Mouse (Mus musculus): ENCODE results near the gene 3100002H09Rik. TPM values are rescaled to one million over a fixed set of nuclear protein-coding genes. Genes with fewer than 3 reads are reported as not detected.

Gene 3100002H09Rik
- polyA plus RNA-seq, 1 experiment from 2014 or later, result not detected

DNA sequence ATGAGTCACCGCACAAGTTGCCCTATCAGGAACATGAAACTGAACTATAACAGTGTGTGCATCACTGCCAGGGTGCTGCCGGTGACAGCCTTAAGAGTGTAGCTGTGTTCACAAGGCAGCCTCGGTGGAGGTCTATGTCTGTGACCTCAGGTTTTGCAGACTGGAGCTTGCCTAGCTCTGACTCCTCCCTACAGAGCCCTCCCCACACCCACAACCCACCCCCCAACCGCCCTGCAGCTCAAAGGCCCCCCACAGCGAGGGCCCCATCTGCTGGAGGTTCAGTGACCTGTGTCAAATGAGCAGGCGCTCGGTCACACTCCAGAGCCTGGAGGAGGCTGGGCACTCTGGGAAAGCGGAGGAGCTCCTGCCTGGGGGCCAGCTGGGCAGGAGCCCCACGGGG is 42.3 kb upstream of the 3100002H09Rik start:
- Histone ChIP-seq H3K4me1 (ENCODE audit: insufficient read depth, low read depth, low read length) (no peaks in the 10 kb centered on the region), H3K27me3 (replicated peaks; ENCODE audit: insufficient read depth, low read length) (peaks cover 33% of the 10 kb centered on the region), H3K9me3 (ENCODE audit: low read length) (no peaks in the 10 kb centered on the region), H3K4me3 (ENCODE audit: low read depth, low read length) (no peak overlapping the region), H3K27ac (ENCODE audit: low read length) (no peak overlapping the region), H3K4me2 (replicated peaks; ENCODE audit: low read depth, low read length) (no peak overlapping the region), H3K9ac (replicated peaks; ENCODE audit: low read depth) (no peak overlapping the region), H3K36me3 (ENCODE audit: insufficient read depth, low read length) (no peaks in the 10 kb centered on the region)
- 4% methylated on average over 9 of the region's 9 CpGs for WGBS
- DNase-seq (ENCODE audit: low spot score) (no peak), ATAC-seq (no peak)
- TF ChIP-seq EP300 (IDR thresholded peaks at IDR 0.05), result no peak
- no peak for TF ChIP-seq CTCF (IDR thresholded peaks at IDR 0.05)

DNA sequence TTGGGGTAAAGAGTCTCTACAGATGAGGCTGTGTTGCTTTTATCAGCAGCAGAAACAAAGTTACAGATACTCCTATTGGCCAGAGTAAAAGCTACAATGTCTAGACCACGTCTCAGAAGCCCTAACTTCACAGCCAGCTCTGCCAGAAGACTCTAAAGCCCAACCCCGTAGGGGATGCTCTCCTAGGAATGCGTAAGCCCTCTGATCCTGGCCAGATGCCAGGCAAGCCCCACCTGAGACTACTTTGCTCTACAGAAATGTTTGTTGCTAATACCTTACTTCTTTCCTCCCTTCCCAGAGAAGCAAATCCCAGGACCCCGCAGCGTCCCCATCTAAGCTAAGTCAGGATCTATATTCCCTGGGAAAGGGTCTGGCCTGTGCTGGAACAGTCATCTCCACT is 37.3 kb upstream of the 3100002H09Rik start:
- Histone ChIP-seq H3K4me2 (replicated peaks; ENCODE audit: low read depth, low read length) (no peak overlapping the region), H3K4me3 (ENCODE audit: low read depth, low read length) (no peak overlapping the region), H3K27me3 (replicated peaks; ENCODE audit: insufficient read depth, low read length) (no peaks in the 10 kb centered on the region), H3K9me3 (ENCODE audit: low read length) (no peaks in the 10 kb centered on the region), H3K36me3 (ENCODE audit: insufficient read depth, low read length) (no peaks in the 10 kb centered on the region), H3K9ac (replicated peaks; ENCODE audit: low read depth) (no peak overlapping the region), H3K27ac (ENCODE audit: low read length) (no peak overlapping the region), H3K4me1 (ENCODE audit: insufficient read depth, low read depth, low read length) (no peaks in the 10 kb centered on the region)
- TF ChIP-seq EP300 (IDR thresholded peaks at IDR 0.05) (no peak), CTCF (IDR thresholded peaks at IDR 0.05) (no peak)
- DNase-seq (ENCODE audit: low spot score) (no peak), ATAC-seq (no peak)
- WGBS, result 36% methylated on average over 5 of the region's 5 CpGs

DNA sequence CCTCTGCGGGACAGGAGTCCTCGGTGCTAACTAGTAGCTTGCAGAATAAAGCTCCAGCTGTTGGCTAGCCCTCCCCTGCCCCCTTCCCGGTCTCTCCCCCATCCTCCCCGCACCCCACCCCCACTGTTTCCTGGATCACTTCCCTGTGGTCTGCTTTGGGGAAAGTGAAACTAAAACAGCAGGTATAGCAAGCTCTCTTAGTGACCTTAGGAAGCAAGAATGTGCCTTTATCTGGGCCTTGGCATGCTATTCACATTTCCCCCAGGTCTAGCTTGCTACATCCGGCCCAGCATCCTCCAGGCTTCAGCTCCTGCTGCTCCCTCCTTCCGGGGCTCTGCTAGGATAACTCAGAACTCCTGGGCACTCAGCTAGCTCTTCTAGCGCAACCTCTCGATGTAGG is 36.0 kb upstream of the 3100002H09Rik start:
- H3K4me2 ChIP-seq (replicated peaks; ENCODE audit: low read depth, low read length), result peak overlapping the region; percentile 52
- no peaks in the 10 kb centered on the region for H3K9me3 ChIP-seq (ENCODE audit: low read length)
- H3K27ac ChIP-seq (ENCODE audit: low read length), result no peak overlapping the region
- DNase-seq (ENCODE audit: low spot score) (peak; percentile 43), ATAC-seq (peak; percentile 28; the same call in 1 of the 2 replicates)
- H3K36me3 ChIP-seq (ENCODE audit: insufficient read depth, low read length), result no peaks in the 10 kb centered on the region
- 0 out of 2 replicates have a peak overlapping the region, but pooled peaks have one; percentile 5 for H3K4me3 ChIP-seq (ENCODE audit: low read depth, low read length)
- no peaks in the 10 kb centered on the region for H3K4me1 ChIP-seq (ENCODE audit: insufficient read depth, low read depth, low read length)
- no peaks in the 10 kb centered on the region for H3K27me3 ChIP-seq (replicated peaks; ENCODE audit: insufficient read depth, low read length)
- no peak overlapping the region for H3K9ac ChIP-seq (replicated peaks; ENCODE audit: low read depth)
- WGBS, result 7% methylated on average over 8 of the region's 8 CpGs
- TF ChIP-seq CTCF (IDR thresholded peaks at IDR 0.05), result no peak
- no peak for TF ChIP-seq EP300 (IDR thresholded peaks at IDR 0.05)

DNA sequence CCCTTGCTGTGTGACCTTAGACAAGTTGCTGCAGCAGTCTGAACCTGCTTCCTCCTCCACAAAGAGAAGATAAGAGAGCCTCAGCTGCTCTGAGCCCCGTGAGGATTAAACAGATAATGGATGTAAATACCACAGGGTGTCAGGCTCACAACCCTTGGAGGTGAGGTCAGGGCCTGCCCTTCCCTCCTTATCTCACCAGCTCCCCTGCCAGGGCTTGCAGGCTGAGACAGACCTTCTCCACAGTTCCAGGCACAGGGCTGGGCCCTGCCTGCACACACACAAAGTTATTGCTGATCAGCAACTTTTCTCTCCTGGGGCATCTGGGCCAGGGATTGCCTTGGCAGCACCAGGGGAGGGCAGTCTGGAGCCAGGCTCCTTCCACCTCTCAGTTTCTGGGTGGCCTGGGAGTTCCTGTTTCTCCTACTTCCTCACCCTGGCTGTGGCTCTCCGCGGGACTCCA is 34.4 kb upstream of the 3100002H09Rik start:
- H3K36me3 ChIP-seq (ENCODE audit: insufficient read depth, low read length), result no peaks in the 10 kb centered on the region
- no peak for ATAC-seq
- 22% methylated on average over 3 of the region's 3 CpGs for WGBS
- H3K9ac ChIP-seq (replicated peaks; ENCODE audit: low read depth), result no peak overlapping the region
- DNase-seq (ENCODE audit: low spot score), result peak; percentile 11
- H3K9me3 ChIP-seq (ENCODE audit: low read length), result no peaks in the 10 kb centered on the region
- H3K27ac ChIP-seq (ENCODE audit: low read length), result no peak overlapping the region
- no peak overlapping the region for H3K4me3 ChIP-seq (ENCODE audit: low read depth, low read length)
- TF ChIP-seq EP300 (IDR thresholded peaks at IDR 0.05) (no peak), CTCF (IDR thresholded peaks at IDR 0.05) (no peak)
- H3K4me1 ChIP-seq (ENCODE audit: insufficient read depth, low read depth, low read length), result no peaks in the 10 kb centered on the region
- 0 out of 2 replicates have a peak, but pooled peaks cover 3% of the 10 kb centered on the region for H3K27me3 ChIP-seq (replicated peaks; ENCODE audit: insufficient read depth, low read length)
- no peak overlapping the region for H3K4me2 ChIP-seq (replicated peaks; ENCODE audit: low read depth, low read length)

DNA sequence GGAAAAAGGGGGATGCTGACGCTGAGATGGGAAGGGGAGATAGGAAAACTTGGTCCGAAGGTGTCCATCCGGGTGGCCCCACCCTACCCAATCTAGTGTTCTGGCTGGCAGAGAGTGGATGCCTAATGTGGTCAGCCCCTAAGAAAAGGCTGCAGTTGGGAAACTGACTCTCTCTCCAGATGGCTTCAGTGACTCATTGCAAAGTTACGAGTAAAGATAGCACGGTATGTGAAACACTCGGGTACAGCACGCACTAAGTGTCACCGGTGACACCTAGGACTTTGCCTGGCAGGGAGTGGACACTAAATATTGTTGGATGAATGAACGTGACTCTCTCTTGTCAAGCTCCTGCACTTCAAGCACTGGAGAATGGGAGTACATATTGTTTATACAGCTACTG is 33.3 kb upstream of the 3100002H09Rik start:
- H3K9me3 ChIP-seq (ENCODE audit: low read length), result no peaks in the 10 kb centered on the region
- 86% methylated on average over 9 of the region's 9 CpGs for WGBS
- H3K9ac ChIP-seq (replicated peaks; ENCODE audit: low read depth), result no peak overlapping the region
- no peak for ATAC-seq
- H3K4me3 ChIP-seq (ENCODE audit: low read depth, low read length), result no peak overlapping the region
- no peaks in the 10 kb centered on the region for H3K4me1 ChIP-seq (ENCODE audit: insufficient read depth, low read depth, low read length)
- H3K4me2 ChIP-seq (replicated peaks; ENCODE audit: low read depth, low read length), result no peak overlapping the region
- H3K36me3 ChIP-seq (ENCODE audit: insufficient read depth, low read length), result no peaks in the 10 kb centered on the region
- 0 out of 2 replicates have a peak, but pooled peaks cover 3% of the 10 kb centered on the region for H3K27me3 ChIP-seq (replicated peaks; ENCODE audit: insufficient read depth, low read length)
- H3K27ac ChIP-seq (ENCODE audit: low read length), result no peak overlapping the region
- TF ChIP-seq EP300 (IDR thresholded peaks at IDR 0.05), result no peak
- TF ChIP-seq CTCF (IDR thresholded peaks at IDR 0.05), result no peak
- no peak for DNase-seq (ENCODE audit: low spot score)

DNA sequence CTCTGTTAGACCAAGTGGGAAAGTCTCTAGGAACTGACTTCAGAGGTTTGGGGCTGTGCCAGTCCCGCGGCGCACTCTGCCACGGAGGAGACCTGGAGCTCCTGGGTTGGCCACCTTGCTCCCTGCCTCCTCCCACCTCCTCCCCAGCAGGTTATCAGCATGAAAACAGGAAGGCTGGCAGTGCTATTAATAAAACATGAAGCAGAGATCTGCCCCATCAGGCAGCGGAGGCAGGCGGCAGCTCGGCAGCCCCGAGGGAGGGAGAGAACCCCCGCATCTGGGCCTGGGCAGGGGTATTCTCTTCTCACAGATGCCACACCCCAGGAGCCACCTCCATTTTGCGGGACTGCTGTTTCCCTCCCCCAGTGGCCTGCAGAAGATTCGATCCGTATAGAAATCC is 29.1 kb upstream of the 3100002H09Rik start:
- Histone ChIP-seq H3K4me1 (ENCODE audit: insufficient read depth, low read depth, low read length) (no peaks in the 10 kb centered on the region), H3K27ac (ENCODE audit: low read length) (no peak overlapping the region), H3K27me3 (replicated peaks; ENCODE audit: insufficient read depth, low read length) (0 out of 2 replicates have a peak, but pooled peaks cover 3% of the 10 kb centered on the region), H3K36me3 (ENCODE audit: insufficient read depth, low read length) (no peaks in the 10 kb centered on the region), H3K9me3 (ENCODE audit: low read length) (no peaks in the 10 kb centered on the region), H3K4me2 (replicated peaks; ENCODE audit: low read depth, low read length) (no peak overlapping the region), H3K9ac (replicated peaks; ENCODE audit: low read depth) (no peak overlapping the region), H3K4me3 (ENCODE audit: low read depth, low read length) (no peak overlapping the region)
- TF ChIP-seq CTCF (IDR thresholded peaks at IDR 0.05), result no peak
- no peak for TF ChIP-seq EP300 (IDR thresholded peaks at IDR 0.05)
- 30% methylated on average over 12 of the region's 12 CpGs for WGBS
- ATAC-seq (no peak), DNase-seq (ENCODE audit: low spot score) (no peak)

DNA sequence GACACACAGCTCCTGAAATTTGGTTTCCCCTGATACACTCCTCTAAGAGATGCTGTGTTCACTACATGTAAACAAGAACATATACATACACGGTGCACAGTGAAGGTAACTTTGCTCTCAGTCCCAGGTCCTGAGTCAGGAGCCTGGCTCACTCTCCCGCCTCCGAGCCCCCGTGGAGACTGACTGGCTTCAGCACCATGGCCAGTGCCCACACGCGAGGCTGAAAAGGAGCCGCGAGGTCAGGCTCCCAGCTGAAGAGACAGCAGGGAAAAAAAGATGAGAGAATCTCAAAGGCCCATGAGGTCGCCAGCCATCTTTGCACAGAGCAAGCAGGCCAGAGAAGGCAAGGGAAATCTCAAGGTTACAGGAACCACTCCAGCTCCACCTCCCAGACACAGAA is 22.7 kb upstream of the 3100002H09Rik start:
- Histone ChIP-seq H3K4me2 (replicated peaks; ENCODE audit: low read depth, low read length) (no peak overlapping the region), H3K27me3 (replicated peaks; ENCODE audit: insufficient read depth, low read length) (no peaks in the 10 kb centered on the region; the same call in 1 of the 2 replicates), H3K4me1 (ENCODE audit: insufficient read depth, low read depth, low read length) (no peaks in the 10 kb centered on the region), H3K4me3 (ENCODE audit: low read depth, low read length) (no peak overlapping the region), H3K27ac (ENCODE audit: low read length) (no peak overlapping the region), H3K9ac (replicated peaks; ENCODE audit: low read depth) (no peak overlapping the region), H3K9me3 (ENCODE audit: low read length) (no peaks in the 10 kb centered on the region), H3K36me3 (ENCODE audit: insufficient read depth, low read length) (no peaks in the 10 kb centered on the region)
- peak; percentile 34 for DNase-seq (ENCODE audit: low spot score)
- no peak for TF ChIP-seq CTCF (IDR thresholded peaks at IDR 0.05)
- no peak for TF ChIP-seq EP300 (IDR thresholded peaks at IDR 0.05)
- ATAC-seq, result no peak
- 3% methylated on average over 9 of the region's 9 CpGs for WGBS

All from lung, postnatal 0 days (tissue).